Mouse (Mus musculus) heart, embryonic 15.5 days (tissue): ENCODE measurements at regions not wholly inside any gene's neighbourhood (a gene's known extent, or its start where the extent isn't known, plus 50 kb on each side); places are given as distances from the start of the nearest gene placed in this dataset.
A peak's percentile ranks its signal among the peaks of the same experiment; 100 is the strongest.

Experiments
- ATAC-seq: fragments of 200-750 bp; cut with Nextera tagmentation; replicated peaks from 2 replicates; pipeline ENCODE4 v1.8.0; 2017; ENCODE audit warnings: low read depth, moderate TSS enrichment; ENCODE audit not compliant: insufficient number of reproducible peaks, insufficient read depth, low FRiP score
- H3K27ac ChIP-seq: fragments of 300-500 bp; sonication (generic); 2 replicates; pipeline ENCODE4 v1.5.1; 2015; ENCODE audit warnings: mild to moderate bottlenecking, inconsistent platforms
- H3K27me3 ChIP-seq: fragments of 300-500 bp; sonication (generic); 2 replicates; pipeline ENCODE4 v1.6.1; 2015; ENCODE audit warnings: inconsistent platforms
- H3K36me3 ChIP-seq: fragments of 300-500 bp; sonication (generic); 2 replicates; pipeline ENCODE4 v1.6.1; 2015; ENCODE audit warnings: mild to moderate bottlenecking, inconsistent platforms
- H3K4me1 ChIP-seq: fragments of 300-500 bp; sonication (generic); replicated peaks from 2 replicates; pipeline ENCODE4 v1.6.1; 2015; ENCODE audit warnings: inconsistent platforms
- H3K4me2 ChIP-seq: fragments of 300-500 bp; sonication (generic); 2 replicates; pipeline ENCODE4 v1.6.1; 2015; ENCODE audit warnings: inconsistent platforms, mild to moderate bottlenecking, moderate library complexity
- H3K4me3 ChIP-seq: fragments of 300-500 bp; sonication (generic); 2 replicates; pipeline ENCODE4 v1.5.1; 2015; ENCODE audit warnings: mild to moderate bottlenecking, inconsistent platforms
- H3K9ac ChIP-seq: fragments of 300-500 bp; sonication (generic); 2 replicates; pipeline ENCODE4 v1.6.1; 2015; ENCODE audit warnings: mild to moderate bottlenecking, inconsistent platforms
- H3K9me3 ChIP-seq: fragments of 300-500 bp; sonication (generic); replicated peaks from 2 replicates; pipeline ENCODE4 v1.6.1; 2016; ENCODE audit warnings: inconsistent platforms
- WGBS: fragments of 180-500 bp; shearing (Covaris S2); methylation state at CpG from one replicate; pipeline ENCODE4 v1.1.7; 2015; ENCODE audit warnings: mixed read lengths; 5-methylcytosine and 5-hydroxymethylcytosine counted together

GRCm38 (mm10) chr4:84076526-84076925, 551.2 kb downstream of the Ccdc171 start:
- Histone ChIP-seq H3K36me3 (no peaks in the 10 kb centered on the region), H3K4me3 (no peak overlapping the region), H3K9ac (no peak overlapping the region), H3K4me2 (no peak overlapping the region), H3K4me1 (no peaks in the 10 kb centered on the region; the same call in 1 of the 2 replicates), H3K27ac (no peak overlapping the region), H3K27me3 (no peaks in the 10 kb centered on the region), H3K9me3 (no peaks in the 10 kb centered on the region)
- 88% methylated on average over 1 of the region's 1 CpGs for WGBS
- no peak for ATAC-seq

DNA sequence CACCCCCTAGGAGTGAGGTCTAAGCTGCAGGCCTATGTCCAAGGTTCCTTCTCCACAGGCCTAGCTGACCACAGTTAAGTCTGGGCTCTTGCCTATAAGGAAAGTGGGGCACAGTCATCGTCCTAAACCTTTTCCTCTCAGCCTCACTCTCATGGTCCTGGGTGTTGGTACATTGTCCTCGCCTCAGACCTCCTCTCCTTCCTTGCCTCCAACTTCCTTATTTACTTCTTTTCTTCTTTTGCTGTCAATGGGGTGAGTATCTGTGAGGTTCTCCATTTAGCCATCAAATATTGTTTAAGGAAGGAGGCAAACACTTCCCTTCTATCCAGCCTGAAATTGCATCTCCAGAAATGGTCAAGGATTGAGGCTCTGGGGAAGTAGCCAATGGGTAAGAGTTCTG, 554.2 kb downstream of the Ccdc171 start:
- Histone ChIP-seq H3K9ac (no peak overlapping the region), H3K4me2 (no peak overlapping the region), H3K27me3 (no peaks in the 10 kb centered on the region), H3K4me1 (no peaks in the 10 kb centered on the region; the same call in 1 of the 2 replicates), H3K4me3 (no peak overlapping the region), H3K36me3 (no peaks in the 10 kb centered on the region), H3K9me3 (no peaks in the 10 kb centered on the region), H3K27ac (no peak overlapping the region)
- WGBS: 68% methylated on average over 2 of the region's 2 CpGs
- ATAC-seq: no peak

DNA sequence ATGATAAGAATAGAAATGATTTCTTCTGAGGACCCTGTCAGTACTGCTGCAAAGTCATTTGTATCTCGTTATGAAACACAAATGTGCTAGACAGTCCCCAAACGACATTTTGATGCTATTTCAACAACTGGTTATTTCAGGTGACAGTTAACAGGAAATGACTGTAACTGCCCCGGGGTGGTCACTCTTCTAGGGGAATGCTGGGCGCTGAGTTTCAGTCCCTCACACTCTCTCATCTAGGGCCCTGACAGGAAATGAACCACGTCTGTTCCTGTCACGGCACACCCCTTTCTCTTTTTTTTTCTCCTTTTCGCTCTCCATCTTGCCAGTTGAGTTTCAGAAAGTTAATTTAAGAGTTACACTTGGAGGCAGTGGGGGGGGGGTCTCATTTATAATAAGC, 556.2 kb downstream of the Ccdc171 start:
- 46% methylated on average over 7 of the region's 7 CpGs for WGBS
- Histone ChIP-seq H3K27ac (no peak overlapping the region), H3K4me2 (no peak overlapping the region), H3K27me3 (no peaks in the 10 kb centered on the region), H3K9me3 (no peaks in the 10 kb centered on the region), H3K36me3 (no peaks in the 10 kb centered on the region), H3K4me3 (no peak overlapping the region), H3K4me1 (no peaks in the 10 kb centered on the region; the same call in 1 of the 2 replicates), H3K9ac (no peak overlapping the region)
- no peak for ATAC-seq

GRCm38 (mm10) chr4:84088166-84088565, 562.8 kb downstream of the Ccdc171 start:
- 60% methylated on average over 12 of the region's 12 CpGs for WGBS
- Histone ChIP-seq H3K36me3 (no peaks in the 10 kb centered on the region), H3K4me3 (no peak overlapping the region), H3K4me1 (0 out of 2 replicates have a peak, but pooled peaks cover 2% of the 10 kb centered on the region), H3K27me3 (no peaks in the 10 kb centered on the region), H3K27ac (no peak overlapping the region), H3K9me3 (no peaks in the 10 kb centered on the region), H3K4me2 (no peak overlapping the region), H3K9ac (no peak overlapping the region)
- ATAC-seq: peak; percentile 72

DNA sequence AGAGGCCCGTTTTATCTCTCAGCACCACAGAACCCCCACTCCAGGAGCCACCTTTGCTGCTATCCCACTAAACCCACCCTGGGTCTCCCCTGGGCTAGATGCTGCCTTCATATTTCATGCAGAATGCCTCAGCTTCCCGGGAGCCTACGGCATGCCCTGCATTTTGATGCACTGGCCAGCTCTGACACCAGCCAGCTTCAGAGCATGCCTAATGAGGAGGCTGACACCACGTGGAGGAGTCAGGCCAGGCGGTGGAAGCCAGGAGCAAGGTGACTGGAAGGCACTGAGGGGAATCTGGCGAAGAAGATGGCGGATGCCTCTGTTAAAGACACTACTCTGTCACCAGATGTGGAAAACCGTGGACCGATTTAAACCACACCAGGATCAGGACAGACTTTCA, 567.2 kb downstream of the Ccdc171 start:
- ATAC-seq: no peak

DNA sequence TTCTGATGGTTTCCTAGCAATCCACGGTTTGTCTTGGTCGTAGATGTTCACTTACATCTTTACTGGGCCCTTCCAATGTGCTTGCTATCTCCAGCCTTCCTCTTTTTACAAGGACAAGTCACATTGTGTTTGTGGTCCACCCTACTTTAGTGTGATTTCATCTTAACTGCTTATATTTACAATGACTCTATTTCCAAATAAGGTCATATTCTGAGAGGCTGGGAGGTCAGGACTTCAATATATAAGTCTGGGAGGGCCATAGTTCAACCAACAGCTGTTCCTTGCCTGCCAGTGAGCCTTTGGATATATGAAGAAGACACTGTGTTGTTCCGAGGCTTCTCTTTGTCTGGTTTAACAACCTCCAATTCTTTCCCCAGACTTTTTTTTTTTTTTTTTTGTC, 569.9 kb downstream of the Ccdc171 start:
- ATAC-seq: no peak
- Histone ChIP-seq H3K4me3 (no peak overlapping the region), H3K9me3 (no peaks in the 10 kb centered on the region), H3K36me3 (no peaks in the 10 kb centered on the region), H3K27ac (no peak overlapping the region), H3K4me2 (no peak overlapping the region), H3K9ac (no peak overlapping the region), H3K27me3 (no peaks in the 10 kb centered on the region), H3K4me1 (0 out of 2 replicates have a peak, but pooled peaks cover 2% of the 10 kb centered on the region)
- 76% methylated on average over 3 of the region's 3 CpGs for WGBS

More for the DNA sequence above, 567.2 kb downstream of the Ccdc171 start:
- no peak overlapping the region for H3K4me2 ChIP-seq
- no peaks in the 10 kb centered on the region for H3K36me3 ChIP-seq
- H3K9ac ChIP-seq: no peak overlapping the region
- no peaks in the 10 kb centered on the region for H3K9me3 ChIP-seq
- 54% methylated on average over 9 of the region's 9 CpGs for WGBS
- 0 out of 2 replicates have a peak, but pooled peaks cover 2% of the 10 kb centered on the region for H3K4me1 ChIP-seq
- H3K4me3 ChIP-seq: no peak overlapping the region
- no peak overlapping the region for H3K27ac ChIP-seq
- H3K27me3 ChIP-seq: no peaks in the 10 kb centered on the region

GRCm38 (mm10) chr4:84096081-84096480, 570.7 kb downstream of the Ccdc171 start:
- no peak overlapping the region for H3K4me3 ChIP-seq
- no peak for ATAC-seq
- 0 out of 2 replicates have a peak, but pooled peaks cover 2% of the 10 kb centered on the region for H3K4me1 ChIP-seq
- no peaks in the 10 kb centered on the region for H3K36me3 ChIP-seq
- no peak overlapping the region for H3K27ac ChIP-seq
- no peak overlapping the region for H3K9ac ChIP-seq
- no peak overlapping the region for H3K4me2 ChIP-seq
- no peaks in the 10 kb centered on the region for H3K9me3 ChIP-seq
- 72% methylated on average over 4 of the region's 4 CpGs for WGBS
- H3K27me3 ChIP-seq: no peaks in the 10 kb centered on the region

- no peak for ATAC-seq
- Histone ChIP-seq H3K9me3 (no peaks in the 10 kb centered on the region), H3K4me2 (no peak overlapping the region), H3K4me3 (no peak overlapping the region), H3K9ac (no peak overlapping the region), H3K4me1 (no peaks in the 10 kb centered on the region), H3K27ac (no peak overlapping the region), H3K27me3 (no peaks in the 10 kb centered on the region), H3K36me3 (no peaks in the 10 kb centered on the region)
- 85% methylated on average over 8 of the region's 8 CpGs for WGBS
These were observed 573.7 kb downstream of the Ccdc171 start for GRCm38 (mm10) chr4:84099071-84099470.

- 91% methylated on average over 6 of the region's 6 CpGs for WGBS
- no peak for ATAC-seq
These were observed 573.2 kb downstream of the Bnc2 start for GRCm38 (mm10) chr4:84101923-84102322.

DNA sequence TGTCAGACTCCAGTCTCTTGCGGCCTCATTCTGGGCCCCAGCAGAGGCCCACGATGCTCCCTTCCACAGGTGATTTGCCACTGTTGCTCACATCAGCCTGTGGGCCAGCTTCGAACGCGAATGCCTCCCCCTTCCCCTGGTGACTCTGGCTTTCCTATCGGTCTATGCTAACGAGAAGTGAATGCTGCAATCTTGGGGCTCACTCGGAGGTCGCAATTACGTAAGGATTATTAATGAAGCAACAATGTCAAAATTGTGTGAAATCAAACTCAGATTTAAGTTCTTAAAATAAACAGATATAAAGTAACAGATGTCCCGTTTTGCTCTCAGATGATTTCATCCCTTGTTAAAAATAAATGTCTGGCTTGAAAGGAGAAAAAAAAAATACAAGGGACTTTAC, 572.3 kb downstream of the Bnc2 start:
- H3K27me3 ChIP-seq: no peaks in the 10 kb centered on the region
- H3K4me3 ChIP-seq: no peak overlapping the region
- H3K9me3 ChIP-seq: no peaks in the 10 kb centered on the region
- H3K4me1 ChIP-seq: no peaks in the 10 kb centered on the region
- no peak overlapping the region for H3K27ac ChIP-seq
- no peak overlapping the region for H3K9ac ChIP-seq
- no peak for ATAC-seq
- H3K36me3 ChIP-seq: no peaks in the 10 kb centered on the region
- no peak overlapping the region for H3K4me2 ChIP-seq
- 63% methylated on average over 11 of the region's 11 CpGs for WGBS

More at GRCm38 (mm10) chr4:84101923-84102322, 573.2 kb downstream of the Bnc2 start:
- no peak overlapping the region for H3K27ac ChIP-seq
- no peaks in the 10 kb centered on the region for H3K27me3 ChIP-seq
- H3K4me1 ChIP-seq: no peaks in the 10 kb centered on the region
- no peaks in the 10 kb centered on the region for H3K9me3 ChIP-seq
- H3K36me3 ChIP-seq: no peaks in the 10 kb centered on the region
- H3K4me2 ChIP-seq: no peak overlapping the region
- no peak overlapping the region for H3K4me3 ChIP-seq
- H3K9ac ChIP-seq: no peak overlapping the region

GRCm38 (mm10) chr4:84108592-84108991, 566.5 kb downstream of the Bnc2 start:
- H3K4me3 ChIP-seq: no peak overlapping the region
- 87% methylated on average over 6 of the region's 6 CpGs for WGBS
- H3K9me3 ChIP-seq: no peaks in the 10 kb centered on the region
- ATAC-seq: no peak
- no peaks in the 10 kb centered on the region for H3K4me1 ChIP-seq
- no peak overlapping the region for H3K4me2 ChIP-seq
- no peaks in the 10 kb centered on the region for H3K27me3 ChIP-seq
- no peaks in the 10 kb centered on the region for H3K36me3 ChIP-seq
- no peak overlapping the region for H3K9ac ChIP-seq
- H3K27ac ChIP-seq: no peak overlapping the region

GRCm38 (mm10) chr4:84109771-84110503, 565.1 kb downstream of the Bnc2 start:
- no peaks in the 10 kb centered on the region for H3K27me3 ChIP-seq
- H3K4me2 ChIP-seq: no peak overlapping the region
- WGBS: 33% methylated on average over 12 of the region's 12 CpGs
- no peaks in the 10 kb centered on the region for H3K36me3 ChIP-seq
- H3K9me3 ChIP-seq: no peaks in the 10 kb centered on the region
- no peak for ATAC-seq
- H3K27ac ChIP-seq: no peak overlapping the region
- no peak overlapping the region for H3K4me3 ChIP-seq
- no peak overlapping the region for H3K9ac ChIP-seq
- H3K4me1 ChIP-seq: no peaks in the 10 kb centered on the region
